Mouse (Mus musculus) right cerebral cortex, postnatal 36 days (tissue): Measurements from ENCODE around the gene Ube2s.
A peak's percentile ranks its signal among the peaks of the same experiment; 100 is the strongest.
"Not testable (repeated sequence)": the region's sequence is repeated elsewhere in the genome, so short reads cannot be mapped to it uniquely, and the experiment has no call there.

Experiments used
- DNase-seq, 2 experiments: peaks; one replicate each; pipeline ENCODE4 v3.0.0; 2022; ENCODE audit warnings: low spot score in 2 of 2, mixed read lengths in 1 of 2

The Ube2s gene

DNA sequence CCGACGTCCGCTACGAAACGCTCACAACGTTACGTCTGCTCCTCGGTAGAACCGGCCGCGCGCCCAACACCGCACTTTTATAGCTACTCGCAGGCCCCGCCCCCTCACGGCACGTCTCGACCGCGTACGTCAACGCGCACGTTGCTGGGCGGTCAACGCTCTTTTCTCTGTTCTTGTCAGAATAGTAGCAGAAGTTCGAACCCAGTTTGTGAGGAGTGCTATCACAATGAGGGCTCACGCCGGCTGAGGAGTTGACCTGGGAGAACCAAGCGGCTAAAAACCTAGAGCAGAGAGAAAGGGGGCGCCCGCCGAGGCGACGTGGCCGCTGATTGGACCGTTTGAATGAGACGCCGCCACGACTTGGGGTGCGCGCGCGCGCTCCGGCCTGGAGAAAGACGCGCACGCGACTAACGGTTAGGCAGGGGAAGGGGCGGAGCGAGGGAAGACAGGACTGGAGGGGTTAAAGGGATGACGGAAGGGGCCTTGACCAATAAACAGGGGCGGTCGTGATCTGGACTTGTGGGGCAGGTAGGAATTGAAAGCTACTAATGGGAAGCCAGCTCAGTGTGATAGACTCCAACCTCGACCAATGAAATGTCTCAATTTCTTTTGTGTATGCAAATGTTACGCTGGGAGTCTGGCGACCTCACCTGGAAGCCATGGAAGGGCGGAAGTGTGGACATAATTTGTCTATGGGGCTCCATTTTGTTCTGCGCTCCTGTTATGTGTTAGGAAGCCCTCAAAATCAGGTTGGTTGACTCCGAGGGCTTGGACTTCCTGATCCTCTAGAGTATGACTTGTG, at the start of gene Ube2s:
Ube2s (minus strand) TSS at position 288 of the 802 bp plus-strand sequence.
- DNase-seq = peak; percentile 96 to 99

DNA sequence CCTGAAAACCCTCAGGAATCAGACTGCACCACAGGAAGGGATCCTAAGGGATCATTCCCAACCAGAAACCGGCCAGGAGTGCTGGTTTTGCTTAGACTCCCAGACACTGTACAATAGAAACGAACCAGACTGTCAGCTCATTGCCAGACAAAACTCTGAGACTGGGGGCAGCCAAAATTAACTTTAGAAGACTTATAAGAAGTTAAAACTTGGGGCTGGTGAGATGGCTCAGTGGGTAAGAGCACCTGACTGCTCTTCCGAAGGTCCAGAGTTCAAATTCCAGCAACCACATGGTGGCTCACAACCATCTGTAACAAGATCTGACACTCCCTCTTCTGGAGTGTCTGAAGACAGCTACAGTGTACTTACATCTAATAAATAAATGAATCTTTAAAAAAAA, 48.5 kb upstream of the Ube2s start:
- DNase-seq = not testable (repeated sequence)

DNA sequence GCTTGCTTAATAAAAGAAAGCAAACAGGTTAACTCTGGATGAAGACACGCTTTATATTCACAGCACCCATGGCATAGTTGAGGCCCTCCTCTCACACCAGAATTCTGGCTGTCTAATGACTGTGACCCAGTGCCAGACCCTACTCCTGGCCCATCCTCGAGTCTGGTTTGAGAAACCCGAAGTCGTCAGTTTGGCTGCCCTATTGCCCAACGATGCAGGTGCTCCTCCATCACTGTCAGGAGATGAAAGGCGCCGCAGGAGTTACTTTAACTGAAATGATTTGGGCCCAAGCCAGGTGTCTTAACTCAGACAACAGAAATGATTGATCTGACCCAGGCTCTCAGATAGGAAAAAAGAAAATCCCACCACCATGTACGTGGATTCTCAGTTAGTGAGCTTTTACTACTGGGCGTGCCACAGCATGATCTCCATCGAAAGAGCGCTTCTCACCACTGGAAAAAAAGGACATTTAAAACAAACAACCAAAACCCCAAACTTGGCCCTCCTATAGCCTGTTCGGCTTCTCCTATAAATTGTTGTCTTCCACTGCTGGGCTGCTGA, 47.1 kb upstream of the Ube2s start:
- DNase-seq = no peak

DNA sequence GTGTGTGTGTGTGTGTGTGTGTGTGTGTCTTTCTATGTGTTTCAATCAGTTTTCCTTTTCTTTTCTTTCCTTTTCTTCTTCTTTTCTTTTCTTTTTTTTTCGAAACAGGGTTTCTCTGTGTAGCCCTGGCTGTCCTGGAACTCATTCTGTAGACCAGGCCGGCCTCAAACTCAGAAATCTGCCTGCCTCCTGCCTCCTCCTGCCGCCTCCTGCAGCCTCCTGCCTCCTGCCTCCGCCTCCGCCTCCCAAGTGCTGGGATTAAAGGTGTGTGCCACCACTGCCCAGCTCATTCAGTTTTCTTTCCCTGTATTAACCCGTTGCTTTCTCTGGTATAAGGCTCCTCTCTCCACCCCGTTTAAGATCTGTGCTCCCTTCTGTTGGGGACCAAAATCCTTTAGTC, 44.9 kb upstream of the Ube2s start:
- no peak for DNase-seq

DNA sequence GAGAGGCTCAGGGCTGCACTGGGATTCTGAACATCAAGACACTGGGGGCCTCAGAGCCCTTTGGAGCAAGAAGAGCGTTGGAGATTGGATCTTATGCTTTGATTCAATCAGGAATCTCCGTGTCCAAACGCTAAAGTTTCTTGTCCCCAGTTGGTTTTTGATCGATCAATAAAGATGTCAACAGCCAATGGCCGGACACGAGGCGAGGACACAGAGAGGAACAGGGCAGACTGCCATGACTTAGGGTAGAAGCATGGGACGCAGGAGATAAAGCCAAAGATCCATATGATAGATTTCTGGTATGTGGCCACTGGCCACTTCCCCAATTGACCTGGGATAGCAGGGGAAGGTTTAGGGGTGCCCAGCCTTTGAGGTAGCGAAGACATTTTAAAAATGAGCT, 44.1 kb upstream of the Ube2s start:
- DNase-seq = no peak

DNA sequence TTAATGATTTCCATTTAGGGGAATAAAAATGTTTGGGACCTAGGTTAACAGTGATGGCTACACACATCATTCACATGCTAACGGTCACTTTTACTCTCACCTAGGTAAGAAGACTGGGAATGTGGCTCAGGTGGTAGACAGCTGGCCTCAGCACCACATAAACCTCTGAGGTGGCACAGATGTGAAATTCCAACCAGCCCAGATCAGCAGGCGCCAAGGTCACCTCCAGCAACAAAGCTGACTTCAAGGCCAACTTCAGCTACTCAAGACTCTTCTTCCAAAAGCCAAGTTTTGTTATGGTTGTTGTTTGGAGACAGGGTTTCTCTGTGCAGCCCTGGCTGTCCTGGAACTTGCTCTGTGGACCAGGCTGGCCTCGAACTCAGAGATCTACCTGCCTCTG, 41.2 kb upstream of the Ube2s start:
- DNase-seq = no peak

DNA sequence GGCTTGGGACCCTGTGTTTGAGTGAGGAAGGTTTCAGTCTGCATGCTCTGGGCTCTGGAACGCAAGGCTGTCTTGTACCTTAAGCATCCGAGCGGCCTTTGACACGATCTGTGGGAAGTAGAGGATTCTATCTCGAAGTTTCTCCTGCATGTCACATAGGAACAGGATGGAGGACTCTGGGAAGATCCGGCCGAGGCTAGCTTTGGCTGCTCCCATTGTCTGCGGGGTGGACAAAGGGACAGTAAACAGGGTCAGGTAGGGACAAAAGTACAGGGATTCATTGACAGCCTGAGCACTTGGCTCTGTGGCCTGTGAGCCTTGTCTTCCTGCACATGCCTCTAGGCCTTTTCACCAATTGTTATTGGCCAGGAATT, 38.9 kb upstream of the Ube2s start:
- no peak for DNase-seq

DNA sequence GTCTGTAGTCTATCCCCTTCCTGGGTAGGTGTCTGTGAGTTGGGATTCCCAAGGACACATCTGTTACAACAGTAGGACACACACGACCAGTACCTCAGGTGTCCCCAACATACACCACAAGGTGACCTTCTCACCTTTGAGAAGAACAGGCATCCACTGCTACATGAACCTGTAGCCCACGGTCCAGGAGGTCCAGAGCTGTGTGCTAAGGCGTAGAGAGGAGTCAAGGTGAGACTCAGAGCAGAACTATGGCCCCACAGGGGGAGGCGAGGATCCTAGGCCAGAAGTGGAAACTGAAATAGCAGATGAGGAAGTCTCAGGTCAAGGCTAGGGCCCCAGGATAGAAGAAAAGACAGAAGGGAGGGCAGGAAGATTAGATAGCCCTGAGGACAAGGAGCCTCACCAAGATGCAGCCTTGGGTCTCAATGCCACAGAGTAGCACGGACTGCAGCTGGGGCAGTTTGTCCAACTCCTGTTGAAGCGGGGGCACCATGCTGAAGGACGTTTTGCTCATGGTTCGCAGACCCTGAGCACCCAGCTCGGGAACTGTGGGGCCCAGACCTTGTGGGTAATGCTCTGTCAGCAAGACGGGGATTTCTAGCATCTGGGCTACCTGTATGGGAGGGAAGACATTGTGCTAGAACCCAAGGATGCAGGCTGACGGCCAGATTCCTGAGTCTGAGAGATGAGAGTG, 38.4 kb upstream of the Ube2s start:
- DNase-seq = no peak

DNA sequence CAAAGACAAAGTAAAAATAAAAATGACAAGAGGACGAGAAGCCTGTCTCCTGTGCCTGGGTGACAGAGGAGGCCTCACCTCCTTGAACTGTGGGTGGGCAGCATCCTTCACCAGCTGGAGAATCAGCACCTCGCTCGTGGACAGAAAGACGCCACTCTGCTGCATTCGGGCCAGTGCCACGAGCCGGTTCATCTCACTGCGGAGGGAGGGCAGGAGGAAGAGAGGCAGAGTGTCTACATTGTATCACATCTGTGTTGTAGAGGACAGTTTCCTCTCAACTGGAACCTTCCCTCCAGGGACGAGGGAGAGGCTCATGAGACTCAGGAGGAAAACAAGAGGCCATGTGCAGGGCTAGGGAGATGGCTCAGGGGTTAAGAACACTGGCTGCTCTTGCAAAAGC, 37.0 kb upstream of the Ube2s start:
- DNase-seq = no peak

DNA sequence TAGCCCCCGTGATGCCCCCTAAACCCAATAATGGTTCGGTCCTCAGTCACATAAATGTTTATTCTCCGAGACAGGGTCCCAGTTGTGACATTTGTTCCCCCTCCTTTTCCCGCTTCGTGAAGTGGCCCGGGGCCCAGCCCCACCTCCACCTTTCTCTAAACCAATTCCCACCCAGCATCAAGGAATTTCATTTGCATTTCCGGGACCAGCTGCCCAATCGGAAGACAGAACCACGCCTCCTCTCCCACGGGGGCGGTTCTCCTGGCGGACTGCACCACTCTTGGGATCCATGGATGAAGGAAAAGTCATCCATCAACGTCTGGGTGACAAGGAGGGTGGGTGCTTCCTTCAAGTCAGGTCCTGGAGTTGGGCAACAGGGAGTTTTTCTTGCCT, 32.5 kb upstream of the Ube2s start:
- peak; percentile 94 for DNase-seq

DNA sequence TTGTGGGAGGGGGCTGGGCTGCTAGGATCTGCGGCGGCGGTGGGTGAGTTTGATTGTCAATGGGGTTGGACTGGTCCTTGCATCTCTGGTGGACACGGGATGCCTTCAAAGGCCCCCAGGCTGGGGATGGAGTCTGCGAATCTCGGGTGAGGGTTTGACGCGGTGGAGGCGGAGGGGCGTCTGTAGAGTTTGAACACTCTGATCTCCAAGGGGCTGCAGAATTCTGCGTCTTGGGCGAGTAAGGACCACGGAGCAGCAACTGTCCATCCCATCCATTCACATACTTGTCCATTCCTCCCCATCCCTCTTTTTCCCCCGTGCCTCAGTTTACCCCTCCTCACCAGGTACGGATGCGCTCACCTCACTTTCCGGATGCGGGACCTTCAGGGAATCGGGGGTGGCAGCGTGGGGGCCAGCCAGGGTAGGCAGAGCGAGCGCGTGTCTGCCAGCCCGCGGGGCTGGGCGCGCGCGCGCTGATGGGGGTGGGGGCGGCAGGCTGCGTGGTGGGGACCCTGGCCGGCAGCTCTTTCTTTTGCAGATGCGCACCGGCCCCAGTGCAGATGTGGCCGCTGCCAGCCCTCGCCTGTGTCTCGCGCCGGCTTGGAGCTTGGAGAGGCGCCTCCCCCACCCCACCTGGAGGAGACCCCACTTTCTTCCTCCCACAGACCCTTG, 32.0 kb upstream of the Ube2s start, which contains the start of gene Shisa7:
Shisa7 (minus strand) TSS at position 452 of the 672 bp plus-strand sequence.
- peak; percentile 25 to 56 for DNase-seq

DNA sequence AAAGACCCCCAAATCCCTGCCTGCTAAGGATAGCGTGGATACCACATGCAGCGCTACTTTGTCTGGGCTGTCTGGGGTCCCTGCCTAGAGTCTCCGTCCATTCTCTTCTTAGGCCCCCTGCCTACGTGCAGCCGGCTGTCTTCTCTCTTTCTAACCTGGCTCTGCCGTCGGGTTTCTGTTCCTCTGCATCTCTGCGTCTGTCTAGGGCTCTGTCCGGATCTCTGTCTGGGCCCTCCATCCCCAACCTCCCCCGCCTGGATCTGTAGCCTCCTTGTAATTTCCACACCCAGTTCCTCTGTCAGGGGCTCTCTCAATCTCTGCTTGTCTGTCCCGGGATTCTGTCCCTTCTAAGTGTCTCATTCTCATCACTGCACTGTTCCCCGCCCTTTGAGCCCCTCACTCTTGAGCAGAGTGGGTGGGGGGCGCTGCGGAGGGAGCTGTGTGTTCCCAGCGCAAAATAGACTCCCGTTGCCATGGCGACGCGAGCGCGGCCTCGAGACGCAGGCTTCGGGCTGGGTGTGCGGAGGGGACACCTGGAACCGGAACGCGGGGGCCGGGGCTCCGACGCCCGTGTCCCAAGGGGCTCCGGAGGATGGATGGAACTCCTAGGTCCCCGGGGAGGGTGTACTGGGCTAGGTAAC, 31.3 kb upstream of the Ube2s start:
- DNase-seq = peak; percentile 86 to 88

DNA sequence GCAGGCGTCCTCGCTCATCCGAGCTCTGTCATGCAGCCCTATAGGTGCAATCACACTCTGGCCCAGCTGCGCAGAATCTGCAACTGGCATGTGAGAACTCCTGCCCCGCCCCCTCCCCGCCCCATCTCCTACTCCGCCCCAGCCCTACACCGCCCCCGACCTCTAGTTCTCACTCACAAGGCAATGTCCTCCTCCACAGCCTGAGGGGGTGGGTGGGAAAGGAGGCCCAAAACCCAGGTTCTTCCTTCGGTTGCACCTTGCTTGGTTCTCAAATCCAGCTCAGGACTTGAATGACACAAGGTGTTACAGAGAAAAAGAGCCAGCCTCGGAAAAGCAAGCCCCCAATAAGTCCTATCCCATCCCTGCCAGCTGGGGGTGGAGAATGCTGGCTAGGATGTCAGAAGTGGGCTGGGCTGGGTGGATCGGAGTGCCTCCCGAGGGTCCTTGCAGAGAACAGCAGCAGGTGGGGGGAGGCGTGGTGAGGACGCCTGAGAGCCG, 30.3 kb upstream of the Ube2s start:
- peak; percentile 59 to 62 for DNase-seq

DNA sequence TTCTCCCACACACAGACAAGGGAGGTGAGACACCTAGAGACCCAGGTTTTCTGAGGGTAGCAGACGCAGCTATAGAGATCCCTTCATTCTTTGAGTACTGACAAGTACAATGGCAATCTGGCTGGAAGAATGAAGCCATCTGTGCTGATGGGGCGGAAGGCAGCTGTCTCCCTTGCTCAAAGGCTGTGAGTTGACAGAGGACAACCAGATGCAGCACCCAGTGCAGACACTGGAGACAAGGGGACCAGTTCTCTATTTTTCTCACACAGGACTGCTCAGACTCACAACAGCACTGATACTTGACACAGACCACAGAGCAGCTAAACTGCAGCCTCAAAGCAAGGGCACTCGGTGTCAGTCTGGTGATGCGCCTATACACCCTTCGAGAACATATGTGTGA, 29.7 kb upstream of the Ube2s start:
- peak in 1 of 2 experiments; percentile 57 for DNase-seq

DNA sequence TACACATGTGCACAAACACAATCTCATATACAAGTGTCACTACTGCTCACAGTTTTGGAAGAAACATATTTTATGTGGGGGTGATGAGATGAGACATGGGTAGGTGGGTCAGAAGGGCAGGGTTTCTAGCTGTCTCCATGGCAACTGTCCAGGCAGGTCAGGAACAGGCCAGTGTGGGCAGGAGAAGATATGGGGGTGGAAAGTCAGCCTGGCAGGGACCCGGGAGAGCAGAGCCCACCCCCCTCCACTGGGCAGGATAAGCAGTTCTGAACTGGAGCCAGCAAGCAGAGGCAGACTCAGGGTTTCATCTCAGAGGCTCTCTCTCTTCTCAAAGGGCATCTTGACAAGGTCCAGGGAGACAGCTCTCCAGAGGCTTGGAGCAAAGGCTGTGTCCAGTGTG, 25.2 kb upstream of the Ube2s start:
- DNase-seq = no peak

DNA sequence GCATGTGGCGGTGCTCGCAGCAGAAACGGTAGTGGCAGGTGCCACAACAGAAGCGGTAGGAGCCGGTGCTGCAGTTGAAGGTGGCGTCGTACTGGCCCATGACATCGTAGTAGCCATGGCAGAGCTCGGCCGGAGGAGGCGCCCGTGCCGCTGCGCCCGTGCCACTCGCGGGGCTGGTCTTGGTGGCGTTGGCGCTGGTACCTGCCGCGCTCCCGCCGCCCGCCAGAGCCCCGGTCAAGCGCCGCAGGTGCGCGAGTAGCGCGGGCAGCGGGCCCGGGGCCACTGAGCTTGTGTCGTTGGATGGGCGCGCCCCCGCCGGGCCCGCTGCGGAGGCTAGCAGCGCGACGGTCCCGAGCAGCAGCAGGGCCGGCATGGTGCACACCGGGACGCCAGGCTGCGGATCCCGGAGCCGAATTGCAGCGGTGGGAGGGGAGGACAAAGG, 24.0 kb upstream of the Ube2s start:
- DNase-seq = peak; percentile 34 to 35

DNA sequence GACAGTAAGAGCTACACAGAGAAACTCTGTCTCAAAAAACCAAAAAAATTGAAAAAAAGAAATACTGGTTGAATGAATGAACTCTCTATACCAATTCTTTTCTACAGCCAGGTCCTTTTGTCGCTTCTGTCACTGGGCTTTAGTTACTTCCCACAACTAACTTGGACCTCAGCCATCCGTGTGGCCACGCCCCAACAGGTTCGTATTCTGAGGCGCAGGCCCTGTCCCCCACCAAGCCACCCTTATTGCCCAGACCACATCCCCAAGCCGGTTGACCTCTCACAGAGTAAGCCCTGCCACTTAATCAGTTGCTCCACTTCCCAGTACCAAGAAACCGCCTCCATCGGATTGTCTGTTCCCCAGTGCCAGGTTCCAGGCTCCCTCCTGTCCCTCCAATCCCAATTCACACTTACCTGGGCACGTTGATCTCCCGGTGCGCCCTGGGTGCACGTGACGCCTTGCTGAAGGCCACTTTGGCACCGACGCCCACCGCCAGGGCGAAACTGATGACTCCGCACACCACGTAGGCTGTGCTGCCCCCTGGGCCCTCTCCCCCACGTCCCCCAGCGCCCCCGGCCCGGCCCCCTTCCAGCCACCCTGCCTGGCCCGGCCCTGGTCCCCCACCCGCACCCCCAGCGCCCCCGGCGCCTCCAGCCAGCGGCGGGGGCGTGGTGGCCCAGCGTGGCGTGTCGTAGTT, 23.4 kb upstream of the Ube2s start:
- DNase-seq = no peak

DNA sequence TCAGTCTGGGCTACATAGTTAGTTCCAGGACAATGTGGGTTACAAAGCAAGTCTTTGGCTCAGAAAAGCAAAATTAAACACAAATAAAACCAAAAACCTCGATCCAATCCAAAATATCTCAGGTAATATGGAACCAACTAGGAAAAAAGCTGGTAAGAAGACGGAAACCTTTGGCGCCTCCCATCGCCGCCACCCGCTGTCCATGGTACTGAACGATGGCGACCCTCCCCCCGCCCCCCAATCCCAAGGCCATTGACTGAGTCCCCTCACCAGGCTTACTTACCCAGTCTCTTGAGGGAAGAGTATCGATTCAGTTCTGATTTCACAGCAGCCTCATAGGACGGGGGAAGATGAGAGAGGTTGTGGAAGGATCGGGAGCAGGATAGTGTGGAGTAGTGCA, 18.1 kb upstream of the Ube2s start:
- no peak for DNase-seq

DNA sequence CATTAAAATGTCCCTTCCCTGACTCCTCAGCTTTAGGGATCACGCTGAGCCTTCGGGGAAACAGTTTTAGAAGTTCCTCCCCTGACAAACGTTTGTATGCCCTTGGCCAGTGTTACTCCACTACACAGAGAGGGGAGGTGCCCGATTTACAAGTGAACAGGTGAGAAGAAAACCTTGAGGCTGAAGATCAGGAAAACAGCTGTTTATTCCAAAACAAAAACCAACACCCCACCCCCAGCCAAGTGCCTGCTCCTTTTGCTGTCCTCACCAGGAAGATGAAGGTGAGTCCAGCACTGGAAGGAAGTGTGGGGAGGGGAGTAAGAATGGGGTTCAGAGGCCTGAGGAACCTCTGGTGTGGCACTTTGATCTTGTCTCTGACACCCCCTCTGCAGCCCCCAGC, 13.0 kb upstream of the Ube2s start:
- no peak for DNase-seq

DNA sequence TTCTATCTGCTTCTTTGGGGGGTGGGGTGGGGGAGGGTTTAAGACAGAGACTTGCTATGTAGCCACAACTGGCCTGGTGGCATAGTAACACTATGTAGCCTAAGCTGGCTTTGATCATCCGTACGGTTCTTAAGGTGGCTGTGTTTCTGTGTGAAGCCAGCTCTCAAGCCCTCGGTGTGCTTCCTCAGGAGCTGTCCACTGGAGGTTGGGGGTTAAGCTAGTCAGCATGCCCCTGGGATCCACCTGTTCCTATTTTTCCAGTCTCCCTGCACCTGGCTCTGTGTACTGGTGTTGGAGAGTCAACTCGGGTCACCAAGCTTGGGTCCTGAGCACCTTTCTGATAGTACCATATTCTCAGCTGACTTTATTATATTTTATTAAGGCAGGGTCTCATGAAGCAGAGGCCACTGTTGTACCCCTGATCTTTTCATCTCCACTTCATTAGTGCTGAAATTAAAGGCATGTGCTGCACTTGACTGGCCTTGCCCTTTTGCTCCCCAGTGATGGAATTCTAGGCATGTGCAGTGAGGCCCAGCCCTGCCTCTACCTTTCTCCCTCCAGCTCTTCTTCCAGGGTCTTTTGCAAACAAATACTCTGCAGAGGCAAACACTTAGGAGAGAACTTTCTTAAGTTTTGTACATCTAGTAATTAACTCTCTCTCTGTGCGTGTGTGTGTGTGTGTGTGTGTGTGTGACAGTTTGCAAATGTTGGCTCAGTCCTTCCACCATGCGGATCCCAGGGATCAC, 9.9 kb upstream of the Ube2s start:
- DNase-seq = no peak
